Mouse (Mus musculus) gastrocnemius, postnatal 25 days (tissue): ENCODE results near the gene Mcl1. TPM values are rescaled to one million over a fixed set of nuclear protein-coding genes. Genes with fewer than 3 reads are reported as not detected.
"Not testable (repeated sequence)": the region's sequence is repeated elsewhere in the genome, so short reads cannot be mapped to it uniquely, and the experiment has no call there.

ENCODE experiments used
- DNase-seq: peaks from one replicate; pipeline ENCODE4 v3.0.0; 2022
- total RNA-seq, 2 experiments: library from RNA; stranded (reverse); gene quantifications; 1 replicate in 1 of 2; 2 replicates in 1 of 2; pipeline ENCODE4 v1.2.3; 2021

Mcl1 gene
- total RNA-seq, 2 experiments from 2014 or later = 111 to 133 TPM

DNA sequence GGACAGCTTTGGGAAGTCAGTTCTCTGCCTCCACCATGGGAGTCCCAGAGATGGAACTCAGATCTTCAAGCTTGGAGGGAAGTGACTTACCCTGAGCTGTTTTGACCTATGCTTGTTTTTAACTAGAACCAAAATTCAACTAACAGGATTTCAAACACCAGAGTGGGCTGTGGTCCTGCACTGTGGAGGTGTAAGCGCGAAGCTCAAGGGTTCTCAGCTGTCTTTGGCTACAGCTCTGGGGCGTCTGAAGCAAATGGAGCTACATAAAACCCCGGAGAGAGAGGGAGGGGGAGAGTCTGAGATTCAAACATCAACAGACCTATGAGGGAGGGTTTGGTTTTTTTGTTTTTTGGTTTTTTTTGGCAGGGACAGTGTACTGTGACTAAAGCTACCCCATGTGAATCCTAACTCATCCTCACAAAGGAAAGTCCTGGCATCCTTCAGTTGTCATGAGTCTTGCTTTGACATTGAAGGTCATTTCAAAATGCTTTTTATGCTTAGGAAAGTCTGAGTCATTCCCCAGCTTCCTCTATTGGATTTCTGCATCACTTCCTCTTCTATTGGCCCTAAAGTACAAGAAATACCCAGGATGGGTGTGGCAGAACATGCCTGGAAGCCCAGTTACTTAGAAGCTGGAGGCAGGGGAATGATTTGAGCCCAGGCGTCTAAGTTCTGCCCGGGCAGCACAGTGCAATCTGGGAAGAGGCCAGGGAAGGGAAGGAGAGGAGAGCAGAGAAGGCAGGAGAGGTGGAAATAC lies 8.1 kb upstream of the Mcl1 start:
- peak; percentile 63 for DNase-seq

DNA sequence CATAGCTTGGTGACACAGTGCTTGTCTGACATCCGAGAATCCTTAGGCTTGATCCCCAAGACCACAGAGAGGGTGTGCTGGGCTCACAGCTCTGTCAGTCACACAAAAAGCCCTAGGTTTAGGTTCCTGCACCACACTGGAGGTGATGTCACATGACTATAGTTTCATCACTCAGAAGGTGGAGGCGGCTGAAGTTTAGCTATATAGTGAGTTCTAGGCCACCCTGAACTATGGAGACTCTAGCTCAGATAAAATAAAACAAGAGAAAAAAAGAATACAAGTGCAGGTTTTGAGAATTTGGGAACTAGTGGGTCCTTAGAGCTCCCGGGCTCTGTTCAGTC lies 7.6 kb upstream of the Mcl1 start:
- no peak for DNase-seq

DNA sequence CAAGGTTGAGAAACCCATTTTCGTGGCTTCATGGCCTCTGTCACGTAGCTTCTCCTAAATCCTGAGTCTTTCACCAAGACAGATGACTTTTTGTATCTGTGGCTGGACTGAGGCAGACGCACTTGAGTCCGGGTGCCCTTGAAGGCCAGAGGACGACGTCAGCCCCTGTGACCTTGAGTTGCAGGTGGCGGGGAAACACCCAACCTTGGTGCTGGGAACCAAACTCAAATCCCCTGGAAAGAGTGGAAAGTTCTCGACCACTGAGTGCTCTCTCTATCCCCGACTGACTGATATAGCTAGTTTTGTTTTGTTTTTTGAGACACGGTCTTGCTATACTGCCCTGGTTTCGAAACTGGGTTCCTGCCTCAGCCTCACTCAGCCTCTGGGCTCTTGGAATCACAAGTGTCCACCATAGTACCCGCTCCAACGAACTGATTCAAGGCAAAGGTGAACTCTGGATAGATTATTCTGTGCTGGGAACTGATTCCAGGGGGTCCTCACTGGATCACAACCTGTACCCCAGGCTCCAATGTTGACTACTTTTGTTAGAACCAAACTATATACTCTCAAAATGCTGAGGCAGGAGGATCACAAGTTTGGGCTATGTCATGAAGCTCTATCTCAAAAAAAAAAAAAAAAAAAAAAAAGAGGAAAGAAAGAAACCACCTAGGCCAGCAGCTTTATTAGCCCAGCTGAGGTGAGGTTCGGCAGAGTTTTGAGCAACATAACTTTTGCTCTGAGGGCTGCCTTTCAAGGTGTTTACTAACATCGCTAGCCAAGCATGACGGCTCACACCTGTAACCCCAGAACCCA lies 7.0 kb upstream of the Mcl1 start:
- DNase-seq = no peak

DNA sequence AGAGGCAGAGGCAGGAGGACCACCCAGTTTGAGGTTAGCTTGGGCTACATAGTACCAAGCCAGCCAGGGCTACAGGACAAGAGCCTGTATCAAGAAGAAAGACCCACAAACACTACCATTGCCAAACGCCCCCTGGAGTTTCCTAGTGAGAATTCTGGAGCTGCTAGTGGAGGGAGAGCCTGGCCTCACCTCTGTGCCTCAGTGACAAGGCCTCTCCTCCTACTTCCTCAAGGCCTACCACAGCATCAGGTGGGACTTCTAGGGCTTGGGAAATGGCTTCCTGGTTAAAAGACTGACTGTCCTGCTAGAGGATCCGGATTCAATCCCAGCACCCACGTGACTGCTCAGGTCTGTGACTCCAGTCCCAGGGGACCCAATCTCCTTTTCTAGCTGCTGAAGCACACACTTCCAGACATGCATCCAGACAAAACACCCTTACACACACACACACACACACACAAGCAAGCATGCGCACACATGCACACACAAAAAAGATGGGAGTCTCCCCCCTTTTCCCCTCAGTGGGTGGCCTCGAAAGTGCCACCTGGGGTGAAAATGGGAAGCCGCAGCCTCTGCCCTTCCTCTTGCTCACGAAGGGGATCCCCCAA lies 6.3 kb upstream of the Mcl1 start:
- no peak for DNase-seq

DNA sequence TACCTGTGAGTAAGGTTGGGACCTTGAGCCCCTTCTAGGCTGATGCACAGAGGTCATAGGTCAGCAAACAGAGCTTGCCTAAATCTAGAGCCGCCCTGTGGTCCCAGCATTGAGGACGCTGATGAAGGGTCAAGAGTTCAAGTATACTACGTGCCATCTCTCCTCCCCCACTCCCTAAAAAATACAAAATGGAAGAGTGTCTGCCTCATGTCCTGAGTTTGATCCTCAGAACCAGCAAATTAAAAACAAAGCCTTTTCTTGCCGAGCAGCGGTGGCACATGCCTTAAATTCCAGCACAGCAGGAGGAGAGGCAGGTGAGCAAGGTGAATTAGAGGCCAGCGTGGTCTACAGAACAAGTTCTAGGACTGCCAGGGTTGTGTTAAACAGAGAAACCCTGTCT lies 5.7 kb upstream of the Mcl1 start:
- DNase-seq = no peak

DNA sequence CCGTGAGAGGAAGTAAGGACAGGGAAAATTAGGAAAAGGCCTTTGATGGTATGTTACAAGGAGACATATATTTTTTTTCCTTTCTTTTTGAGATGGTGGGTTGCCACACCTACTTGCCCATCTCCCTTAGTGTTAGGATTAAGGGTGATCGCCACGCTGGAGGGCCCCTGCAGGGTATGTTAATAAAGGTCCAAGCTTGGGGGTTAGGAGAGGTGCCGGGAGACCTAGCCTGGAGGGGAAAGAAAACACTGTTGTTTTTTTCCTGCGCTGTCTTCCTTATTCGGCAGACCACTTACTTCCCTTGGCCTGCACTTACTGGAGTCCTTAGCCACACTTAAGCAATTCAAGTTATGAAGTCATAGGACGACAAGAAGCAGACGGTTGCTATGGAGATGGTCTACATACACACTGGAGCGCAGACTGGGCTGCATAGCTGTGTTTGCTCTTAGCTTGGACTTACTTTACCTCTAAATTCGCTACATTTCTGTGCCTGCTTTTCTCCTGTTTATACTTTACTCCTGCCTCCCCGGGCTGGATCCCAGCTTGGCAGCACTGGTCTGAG lies 5.0 kb upstream of the Mcl1 start:
- DNase-seq = no peak

DNA sequence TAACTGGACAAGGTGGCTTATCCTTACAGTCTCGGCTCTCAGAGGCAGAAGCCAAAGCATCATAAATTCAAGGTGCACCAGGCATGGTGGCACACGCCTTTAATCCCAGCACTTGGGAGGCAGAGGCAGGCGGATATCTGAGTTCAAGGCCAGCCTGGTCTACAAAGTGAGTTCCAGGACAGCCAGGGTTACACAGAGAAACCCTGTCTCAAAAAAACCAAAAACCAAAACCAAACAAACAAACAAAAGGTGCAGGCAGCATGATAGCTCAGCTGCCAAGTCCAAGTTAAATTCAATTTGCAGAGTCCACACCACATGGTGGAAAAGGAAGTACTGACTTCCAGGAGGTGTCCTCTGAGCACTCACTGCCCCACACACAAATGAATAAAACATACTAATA lies 4.2 kb upstream of the Mcl1 start:
- not testable (repeated sequence) for DNase-seq

DNA sequence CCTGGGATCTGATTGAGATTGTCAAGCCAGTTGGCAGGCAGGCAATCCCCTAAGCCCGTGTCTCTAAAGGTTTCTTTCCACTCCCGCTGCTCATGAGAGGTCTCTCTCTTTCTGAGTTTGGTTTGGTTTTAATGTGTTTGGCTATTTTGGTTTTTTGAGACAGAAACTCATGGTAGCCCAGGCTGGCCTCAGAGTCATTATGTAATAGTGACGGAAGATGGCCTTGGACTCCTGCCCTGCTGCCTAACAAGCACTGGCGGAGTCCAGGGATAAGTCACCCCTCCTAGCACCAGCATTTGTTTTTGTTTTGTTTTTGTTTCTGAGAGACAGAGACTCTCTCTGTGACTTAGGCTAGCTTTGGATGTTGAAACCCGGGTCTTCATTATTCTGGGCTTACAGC lies 3.2 kb upstream of the Mcl1 start:
- DNase-seq = peak; percentile 27

DNA sequence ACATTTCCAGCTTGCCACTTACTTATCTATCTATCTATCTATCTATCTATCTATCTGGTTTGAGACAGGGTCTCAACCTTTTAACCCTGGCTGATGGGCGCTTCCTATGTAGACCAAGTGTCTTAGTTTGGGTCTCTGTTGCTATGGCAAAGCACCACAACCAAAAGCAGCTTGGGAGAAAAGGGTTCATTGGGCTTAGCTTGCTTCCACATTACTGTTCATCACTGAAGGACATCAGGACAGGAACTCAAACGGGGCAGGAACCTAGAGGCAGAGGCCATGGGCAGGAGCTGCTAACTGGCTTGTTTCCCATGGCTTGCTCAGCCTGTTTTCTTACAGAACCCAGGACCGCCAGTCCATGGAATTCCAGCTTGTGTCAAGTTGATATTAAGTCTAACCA lies 1.5 kb upstream of the Mcl1 start:
- DNase-seq = no peak

DNA sequence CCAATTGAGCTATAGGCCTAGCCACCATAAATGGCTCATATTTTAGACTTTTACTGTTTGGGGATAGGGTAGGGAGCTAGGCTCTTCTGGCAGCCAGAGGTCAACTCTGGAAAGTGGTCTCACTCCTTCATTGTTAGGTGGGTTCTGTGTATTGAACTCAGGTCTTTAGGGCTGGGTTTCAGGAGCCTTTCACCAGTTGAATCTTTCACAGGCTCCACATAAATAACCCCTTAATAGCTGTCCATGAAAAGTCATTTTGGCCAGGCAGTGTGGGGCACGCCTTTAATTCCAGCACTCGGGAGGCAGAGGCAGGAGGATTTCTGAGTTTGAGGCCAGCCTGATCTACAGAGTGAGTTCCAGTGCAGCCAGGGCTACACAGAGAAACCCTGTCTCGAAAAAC lies 877 bp upstream of the Mcl1 start:
- no peak for DNase-seq

DNA sequence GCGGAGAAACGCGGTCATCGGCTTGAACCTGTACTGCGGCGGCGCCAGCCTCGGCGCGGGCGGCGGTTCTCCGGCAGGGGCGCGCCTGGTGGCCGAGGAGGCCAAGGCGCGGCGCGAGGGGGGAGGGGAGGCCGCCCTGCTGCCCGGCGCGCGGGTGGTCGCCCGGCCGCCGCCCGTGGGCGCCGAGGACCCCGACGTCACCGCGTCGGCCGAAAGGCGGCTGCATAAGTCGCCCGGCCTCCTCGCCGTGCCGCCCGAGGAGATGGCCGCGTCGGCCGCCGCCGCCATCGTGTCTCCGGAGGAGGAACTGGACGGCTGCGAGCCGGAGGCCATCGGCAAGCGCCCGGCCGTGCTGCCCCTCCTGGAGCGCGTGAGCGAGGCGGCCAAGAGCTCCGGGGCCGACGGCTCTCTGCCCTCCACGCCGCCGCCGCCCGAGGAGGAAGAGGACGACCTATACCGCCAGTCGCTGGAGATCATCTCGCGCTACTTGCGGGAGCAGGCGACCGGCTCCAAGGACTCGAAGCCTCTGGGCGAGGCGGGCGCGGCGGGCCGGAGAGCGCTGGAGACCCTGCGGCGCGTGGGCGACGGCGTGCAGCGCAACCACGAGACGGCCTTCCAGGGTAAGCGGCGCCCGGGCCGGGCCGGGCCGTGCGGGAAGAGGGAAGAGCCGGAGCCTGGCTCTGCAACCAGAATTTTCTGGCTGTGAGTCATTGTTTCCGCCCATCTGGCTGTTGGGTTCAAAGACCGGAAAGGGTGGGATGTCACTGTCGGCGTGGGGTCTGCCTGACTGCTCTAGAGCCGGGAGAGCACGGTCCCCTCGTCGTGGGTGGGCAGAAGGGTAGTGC lies 502 bp downstream of the Mcl1 start:
- DNase-seq = peak; percentile 80

DNA sequence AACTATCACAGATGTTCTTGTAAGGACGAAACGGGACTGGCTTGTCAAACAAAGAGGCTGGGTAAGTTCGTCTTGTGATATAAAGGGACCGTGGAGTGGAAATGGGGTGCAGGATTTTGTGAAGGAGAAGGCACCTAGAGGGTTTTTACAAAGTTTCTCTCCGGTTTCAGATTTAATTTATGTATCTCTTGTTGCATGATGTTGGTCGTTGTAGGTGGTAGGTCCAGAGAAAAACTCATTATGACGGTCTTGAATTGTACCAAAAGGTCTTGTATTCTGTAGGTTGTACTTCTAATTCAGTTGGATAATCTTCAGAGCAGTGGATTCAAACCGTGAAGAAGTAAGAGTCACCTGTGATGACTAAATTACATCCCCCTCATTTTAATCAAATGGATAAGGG lies 1.4 kb downstream of the Mcl1 start:
- no peak for DNase-seq

DNA sequence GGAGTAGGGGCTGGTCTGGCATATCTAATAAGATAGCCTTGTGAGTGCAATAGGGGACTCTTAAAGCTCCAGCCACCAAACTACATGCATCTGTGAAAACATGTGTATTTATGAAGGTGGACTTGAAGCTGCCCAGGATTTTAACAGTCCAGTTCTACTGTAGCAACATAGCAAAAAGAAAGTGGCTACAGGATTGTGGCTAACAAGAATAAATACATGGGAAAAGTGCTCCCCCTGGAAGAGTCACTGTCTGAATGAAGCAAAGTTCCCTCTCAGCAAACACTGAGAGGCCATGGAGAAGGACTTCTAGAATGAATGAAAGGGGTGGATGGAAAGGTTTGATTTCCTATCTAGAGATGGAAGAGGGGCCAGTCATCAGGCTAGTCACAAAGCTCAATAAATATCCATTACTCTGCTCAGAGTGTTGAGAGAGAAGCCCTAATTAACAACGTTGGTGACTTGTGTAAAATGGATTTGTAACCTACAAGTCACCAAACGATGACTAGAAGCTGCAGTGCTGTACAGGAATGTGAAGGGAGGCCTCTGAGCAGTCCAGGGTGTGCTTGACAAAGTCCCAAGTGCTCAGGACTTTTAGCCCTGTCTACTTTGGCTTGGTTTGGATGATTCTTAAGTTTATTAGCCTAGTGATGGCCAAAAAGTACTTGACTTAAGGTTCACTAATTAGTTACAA lies 2.3 kb downstream of the Mcl1 start:
- DNase-seq = no peak

DNA sequence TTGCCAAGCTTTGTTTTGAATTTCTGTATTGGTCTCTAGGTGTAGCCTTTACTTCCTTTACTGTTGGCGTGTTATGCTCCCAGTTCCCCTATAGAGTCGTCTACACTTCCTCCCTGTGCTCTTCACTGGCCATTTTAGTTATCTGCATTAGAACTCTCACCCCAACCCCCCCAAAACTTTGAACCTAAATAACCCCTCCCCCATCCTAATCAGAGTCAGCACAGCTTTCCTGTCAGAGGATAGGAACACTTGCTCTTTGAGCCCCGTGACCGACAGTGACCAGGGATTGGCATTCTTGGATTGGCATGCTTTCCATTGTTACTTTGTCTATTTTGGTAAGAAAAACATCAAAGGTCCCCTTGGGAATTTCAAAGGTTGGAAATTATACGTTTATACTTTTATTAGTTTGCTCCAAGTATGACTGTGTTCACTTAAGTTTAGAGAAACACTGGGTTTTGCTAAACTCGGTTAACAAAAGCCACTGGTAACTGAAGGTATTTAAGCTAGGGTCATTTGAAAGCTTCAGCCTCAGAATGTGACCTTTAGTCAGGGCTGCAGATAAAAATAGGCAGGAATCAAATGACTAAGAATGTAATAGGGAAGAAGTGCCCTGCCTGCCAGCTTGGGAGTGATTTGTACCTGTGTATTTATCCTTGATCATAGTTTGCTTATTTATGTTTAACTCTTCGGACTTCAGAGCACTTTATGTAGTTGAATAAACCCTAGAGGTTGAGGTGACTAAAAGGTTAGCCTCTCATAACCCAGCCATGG lies 3.5 kb downstream of the Mcl1 start:
- no peak for DNase-seq

DNA sequence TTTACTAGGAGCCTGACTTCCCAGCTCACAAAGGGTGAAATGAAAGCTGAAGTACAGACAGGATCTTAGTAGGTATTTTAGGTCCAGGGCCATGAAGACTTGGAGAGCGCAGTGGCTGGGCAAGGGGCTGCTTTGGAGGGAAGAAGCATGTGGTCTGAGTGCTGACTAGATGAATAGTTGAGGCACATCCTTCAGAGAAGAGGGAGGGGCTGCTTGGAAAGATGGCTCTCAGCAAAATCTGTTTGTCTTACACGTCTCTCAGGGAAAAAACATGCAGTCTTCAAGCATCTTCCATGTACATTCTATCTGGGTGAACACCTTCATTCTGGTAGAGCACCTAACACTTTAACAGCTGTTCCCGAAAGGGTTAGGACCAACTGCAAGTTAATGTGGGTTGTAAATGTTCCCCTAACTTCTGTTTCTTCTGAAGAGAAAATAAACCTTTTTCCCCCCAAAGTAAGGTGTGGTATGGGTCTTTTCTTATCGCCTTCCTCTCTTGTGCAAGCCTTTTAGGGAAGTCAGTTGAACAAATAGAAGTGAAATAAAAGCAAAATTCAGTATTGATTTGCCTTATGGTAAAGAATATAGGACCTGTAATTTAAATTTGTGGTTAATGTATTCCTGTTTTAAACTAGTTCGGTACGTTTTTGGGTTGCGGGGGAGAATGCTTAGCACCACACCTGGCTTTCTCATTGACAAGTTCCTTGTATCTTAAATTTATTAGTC lies 4.3 kb downstream of the Mcl1 start:
- no peak for DNase-seq

DNA sequence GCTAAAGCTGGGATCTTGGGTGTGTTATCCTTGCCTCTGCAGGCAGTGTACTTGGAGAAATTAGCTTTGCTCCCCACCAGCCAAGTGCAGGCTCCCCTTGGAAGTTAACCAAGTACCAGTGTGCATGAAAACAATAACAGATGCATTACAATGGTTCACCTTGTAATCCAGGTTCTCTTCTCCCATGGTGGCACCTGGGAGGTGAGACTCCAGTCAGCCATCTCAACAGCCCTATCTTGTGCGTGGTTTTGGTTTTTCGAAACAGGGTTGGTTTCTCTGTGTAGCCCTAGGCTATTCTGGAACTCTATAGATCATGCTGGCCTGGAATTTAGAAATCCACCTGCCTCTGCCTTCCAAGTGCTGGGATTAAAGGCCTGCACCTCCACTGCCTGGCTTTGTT lies 4.9 kb downstream of the Mcl1 start:
- no peak for DNase-seq

DNA sequence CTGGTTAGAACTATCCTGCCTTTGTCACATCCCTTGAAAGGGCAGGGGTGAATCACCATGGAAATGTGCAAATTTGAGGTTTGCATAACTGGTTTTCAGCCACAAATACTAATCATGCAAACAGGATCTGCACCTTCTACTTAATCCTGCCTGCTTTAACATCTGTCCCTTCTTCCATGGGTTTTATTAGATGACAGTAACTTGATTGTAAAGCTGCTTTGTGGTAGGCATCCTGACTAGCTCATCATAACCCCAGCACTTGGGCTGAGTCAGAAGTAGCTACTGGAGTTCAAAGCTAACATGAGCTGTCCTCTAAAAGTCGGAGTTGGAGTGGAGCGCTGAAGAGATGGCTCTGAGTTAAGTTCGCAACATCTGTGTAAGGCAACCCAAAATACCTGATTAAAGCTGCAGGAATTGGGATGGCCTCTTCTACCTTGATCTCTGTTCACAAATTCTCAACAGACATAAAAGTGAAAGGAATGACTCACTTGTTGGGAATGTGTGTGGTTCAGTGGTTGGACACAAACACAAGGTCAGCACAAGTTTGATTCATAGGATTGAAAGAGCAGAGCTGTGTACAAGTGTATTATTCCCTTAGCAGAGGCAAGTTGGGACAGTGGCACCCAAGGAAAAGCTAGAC lies 5.5 kb downstream of the Mcl1 start:
- no peak for DNase-seq

DNA sequence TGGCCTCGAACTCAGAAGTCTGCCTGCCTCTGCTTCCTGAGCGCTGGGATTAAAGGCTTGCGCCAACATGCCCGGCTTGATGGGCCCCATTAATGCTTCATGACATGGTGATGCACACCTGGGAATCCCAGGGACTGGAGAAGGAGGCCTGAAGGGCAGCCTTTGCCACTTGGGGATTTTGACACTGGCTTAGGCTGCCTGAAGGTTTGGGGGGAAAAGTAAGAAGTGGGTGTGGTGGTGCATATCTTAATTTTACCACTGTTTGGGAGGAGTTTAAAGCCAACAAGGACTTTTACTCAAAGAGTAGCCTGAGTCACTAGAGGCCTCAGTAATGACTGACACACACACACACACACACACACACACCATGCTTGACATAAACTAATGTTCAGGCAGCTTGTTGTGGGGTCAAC lies 6.4 kb downstream of the Mcl1 start:
- DNase-seq = no peak

DNA sequence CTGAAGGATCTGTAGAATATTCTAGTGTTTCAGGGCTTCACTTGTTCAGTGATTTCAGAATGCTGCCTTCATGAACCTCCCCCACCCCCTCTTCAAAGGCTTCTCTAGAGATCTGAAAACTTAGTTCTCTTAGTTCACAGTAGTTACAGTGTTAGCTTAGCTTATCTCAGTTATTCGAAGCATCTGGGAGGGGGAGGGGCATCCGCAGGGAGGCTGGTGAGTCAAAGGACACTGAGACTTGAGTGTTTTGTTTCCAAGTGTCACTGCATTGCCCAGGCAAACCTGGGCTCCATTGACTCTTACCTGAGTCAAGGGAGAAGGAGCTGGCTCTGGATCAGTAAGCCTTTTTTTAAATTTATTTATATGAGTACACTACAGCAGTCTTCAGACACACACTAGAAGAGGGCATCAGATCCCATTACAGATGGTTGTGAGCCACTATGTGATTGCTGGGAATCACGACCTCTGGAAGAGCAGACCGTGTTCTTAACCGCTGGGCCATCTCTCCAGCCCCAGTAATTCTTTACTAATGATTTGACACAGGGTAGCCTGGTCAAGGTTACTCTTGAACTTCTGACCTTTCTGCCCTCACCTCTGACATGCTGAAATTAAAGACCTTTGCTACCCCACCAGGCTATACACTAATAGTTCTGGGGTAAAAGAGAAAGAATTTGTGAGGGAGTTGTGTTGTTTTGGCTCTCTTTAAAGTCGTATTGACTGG lies 7.7 kb downstream of the Mcl1 start:
- no peak for DNase-seq
